Mouse (Mus musculus) stomach, postnatal 0 days (tissue): Measurements from ENCODE around the gene Lct. TPM values are rescaled to one million over a fixed set of nuclear protein-coding genes. Genes with fewer than 3 reads are reported as not detected.

Experiments used
- ATAC-seq: fragments of 200-750 bp; cut with Nextera tagmentation; 2 replicates; pipeline ENCODE4 v1.8.0; 2017; ENCODE audit not compliant: low FRiP score, low TSS enrichment
- DNase-seq: peaks from one replicate; pipeline ENCODE4 v3.0.0-alpha.2; 2016; ENCODE audit warnings: low spot score
- H3K27ac ChIP-seq: fragments of 300-500 bp; sonication (generic); replicated peaks from 2 replicates; pipeline ENCODE4 v1.5.1; 2014; ENCODE audit warnings: mild to moderate bottlenecking, control low read depth
- H3K27me3 ChIP-seq: fragments of 300-500 bp; sonication (generic); 2 replicates; pipeline ENCODE4 v1.6.1; 2014; ENCODE audit warnings: low read length; ENCODE audit not compliant: control insufficient read depth, insufficient read depth
- H3K36me3 ChIP-seq: fragments of 300-500 bp; sonication (generic); 2 replicates; pipeline ENCODE4 v1.6.1; 2014; ENCODE audit warnings: low read length, mixed read lengths; ENCODE audit not compliant: control insufficient read depth, insufficient read depth
- H3K4me1 ChIP-seq: fragments of 300-500 bp; sonication (generic); replicated peaks from 2 replicates; pipeline ENCODE4 v1.6.1; 2014; ENCODE audit warnings: antibody characterized with exemption; ENCODE audit not compliant: control insufficient read depth, insufficient read depth
- H3K4me2 ChIP-seq: fragments of 300-500 bp; sonication (generic); replicated peaks from 2 replicates; pipeline ENCODE4 v1.6.1; 2014; ENCODE audit warnings: low read depth, mild to moderate bottlenecking, control low read depth, moderate library complexity
- H3K4me3 ChIP-seq: fragments of 300-500 bp; sonication (generic); 2 replicates; pipeline ENCODE4 v1.5.1; 2014; ENCODE audit warnings: low read depth, low read length, control low read depth
- H3K9ac ChIP-seq: fragments of 300-500 bp; sonication (generic); 2 replicates; pipeline ENCODE4 v1.6.1; 2014; ENCODE audit warnings: mild to moderate bottlenecking, low read length, control low read depth, mixed read lengths
- H3K9me3 ChIP-seq: fragments of 300-500 bp; sonication (generic); 2 replicates; pipeline ENCODE4 v1.6.1; 2016; ENCODE audit warnings: low read length; ENCODE audit not compliant: control insufficient read depth
- CTCF ChIP-seq: IDR thresholded peaks from 2 replicates; pipeline ENCODE4 v1.5.1; 2016; ENCODE audit warnings: antibody characterized with exemption, low read depth, mild to moderate bottlenecking, moderate library complexity
- EP300 ChIP-seq: optimal IDR thresholded peaks from 2 replicates; pipeline ENCODE3; 2016; ENCODE audit warnings: antibody characterized with exemption
- WGBS: fragments of 180-500 bp; shearing (Covaris S2); extraction: QIAGEN DNeasy Blood & Tissue Kit; methylation state at CpG from one replicate; pipeline ENCODE4 v1.1.7; 2014; 5-methylcytosine and 5-hydroxymethylcytosine counted together
- polyA plus RNA-seq: library from polyadenylated mRNA; unstranded; fragments of >200 nt; fragmentation: Nextera tagmentation; extraction: Ambion mirVana; gene quantifications from 2 replicates; pipeline ENCODE4 v1.2.1, GENCODE M21; 2015

Gene Lct
- polyA plus RNA-seq, 1 experiment from 2014 or later, result 2.8 TPM

- 97% methylated on average over 4 of the region's 4 CpGs for WGBS
- Histone ChIP-seq H3K36me3 (peaks cover 12% of the 10 kb centered on the region), H3K4me2 (no peak overlapping the region), H3K27ac (no peak overlapping the region), H3K4me3 (no peak overlapping the region), H3K4me1 (no peaks in the 10 kb centered on the region), H3K9ac (no peak overlapping the region), H3K9me3 (no peaks in the 10 kb centered on the region), H3K27me3 (no peaks in the 10 kb centered on the region)
- no peak for ATAC-seq
- DNase-seq, result no peak
- TF ChIP-seq CTCF, result no peak
- no peak for TF ChIP-seq EP300
Observed at GRCm38 (mm10) chr1:128235181-128235580, 92.9 kb downstream of the Lct start.

Other genes starting within 250 kb of the Lct start
- gene Zranb3, start 225.3 kb downstream of the Lct start, polyA plus RNA-seq, result 1.4 and 1.5 TPM in 2 replicates
- 23.7 and 29.6 TPM in 2 replicates for gene R3hdm1, start 225.0 kb downstream of the Lct start, polyA plus RNA-seq
- 54.5 and 62.4 TPM in 2 replicates for gene Ubxn4, start 84.4 kb downstream of the Lct start, polyA plus RNA-seq
- 54.9 and 58.3 TPM in 2 replicates for gene Mcm6, start 31.3 kb upstream of the Lct start, polyA plus RNA-seq
- gene Dars, start 89.0 kb upstream of the Lct start, polyA plus RNA-seq, result 85.7 and 89.9 TPM in 2 replicates